Mouse (Mus musculus): ENCODE data around the gene Nop53.

Nop53 gene

GRCm38 (mm10) chr7:15960691-15961090 lies 14.8 kb upstream of the Nop53 start:
- DNase-seq (ENCODE audit: low spot score), result no peak

DNA sequence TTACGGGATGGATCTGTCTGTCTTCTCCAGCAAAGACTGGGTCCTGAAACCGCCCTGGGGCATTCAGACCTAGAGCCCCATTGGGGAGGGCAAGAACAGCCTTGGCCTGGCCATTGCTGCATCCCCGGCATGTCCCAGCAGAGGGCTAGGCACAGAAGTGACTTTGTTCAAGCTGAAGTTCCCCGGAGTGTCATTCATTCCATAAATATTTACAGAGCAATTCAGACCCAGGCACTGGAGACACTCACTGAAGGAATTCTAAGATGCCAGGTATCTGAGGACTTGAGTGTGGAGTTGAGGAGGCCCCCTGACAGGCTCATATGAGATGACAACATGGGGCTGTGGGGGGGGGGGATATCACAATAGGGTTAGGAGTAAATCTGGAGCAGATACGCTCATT lies 10.3 kb upstream of the Nop53 start:
- no peak for DNase-seq (ENCODE audit: low spot score)

DNA sequence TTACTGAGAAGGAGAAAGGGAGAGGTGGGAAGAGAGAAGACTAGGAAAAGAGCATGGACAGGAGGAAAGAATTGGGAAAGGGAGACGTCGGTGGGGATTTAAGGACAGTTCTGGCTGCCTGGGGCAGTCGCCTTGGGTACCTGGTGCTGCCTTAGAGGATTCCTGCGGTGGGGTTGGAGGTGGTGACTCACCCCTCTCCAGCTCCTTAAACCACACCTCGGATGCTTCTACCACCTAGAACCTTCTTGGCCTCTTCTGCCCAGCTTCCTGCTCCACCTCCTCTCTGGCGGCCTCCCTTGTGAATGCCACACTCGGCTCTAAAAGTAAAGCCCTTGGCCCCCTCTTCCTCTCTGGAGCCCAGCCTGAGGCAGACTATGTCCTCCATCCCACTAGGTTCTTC lies 9.6 kb upstream of the Nop53 start:
- DNase-seq (ENCODE audit: low spot score), result no peak

- no peak for DNase-seq (ENCODE audit: low spot score)
Measured at GRCm38 (mm10) chr7:15954978-15955443, 9.1 kb upstream of the Nop53 start.

GRCm38 (mm10) chr7:15954436-15954835 lies 8.6 kb upstream of the Nop53 start:
- no peak for DNase-seq (ENCODE audit: low spot score)

DNA sequence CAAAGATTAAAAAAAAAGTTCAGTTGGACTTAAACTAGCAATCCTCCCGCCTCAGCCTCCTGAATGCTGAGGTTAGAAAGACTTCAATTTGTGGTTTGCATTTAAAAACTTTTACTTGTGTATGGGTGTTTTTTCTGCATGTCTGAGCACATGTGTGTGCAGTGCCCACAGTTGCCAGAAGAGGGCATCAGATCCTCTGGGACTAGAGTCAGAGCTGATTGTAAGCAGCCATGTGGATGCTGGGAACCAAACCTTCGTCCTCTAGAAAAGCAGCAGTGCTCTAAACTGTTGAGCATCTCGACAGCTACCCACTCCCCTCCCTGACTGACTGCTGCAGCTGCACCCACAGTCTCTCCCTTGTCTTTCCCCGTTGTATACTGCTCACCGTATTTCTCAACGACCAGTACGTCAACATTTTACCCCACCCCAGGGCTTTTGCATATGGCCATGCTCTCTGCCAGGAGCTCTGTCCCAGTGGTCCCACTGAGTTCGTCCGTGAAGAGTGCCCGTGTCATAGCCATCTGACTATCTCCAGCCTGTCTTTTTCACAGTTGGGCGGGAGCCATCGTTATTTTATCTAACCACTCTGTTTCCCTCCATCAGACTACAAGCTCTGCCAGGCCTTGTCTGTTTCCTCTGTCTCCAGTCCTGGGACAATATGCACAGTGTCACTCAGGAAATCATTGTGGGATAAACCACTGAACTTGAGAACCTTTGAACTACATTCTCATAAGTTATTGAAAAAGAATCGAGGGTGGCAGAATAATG lies 7.6 kb upstream of the Nop53 start:
- DNase-seq (ENCODE audit: low spot score), result no peak

GRCm38 (mm10) chr7:15952416-15952815 lies 6.5 kb upstream of the Nop53 start:
- no peak for DNase-seq (ENCODE audit: low spot score)

DNA sequence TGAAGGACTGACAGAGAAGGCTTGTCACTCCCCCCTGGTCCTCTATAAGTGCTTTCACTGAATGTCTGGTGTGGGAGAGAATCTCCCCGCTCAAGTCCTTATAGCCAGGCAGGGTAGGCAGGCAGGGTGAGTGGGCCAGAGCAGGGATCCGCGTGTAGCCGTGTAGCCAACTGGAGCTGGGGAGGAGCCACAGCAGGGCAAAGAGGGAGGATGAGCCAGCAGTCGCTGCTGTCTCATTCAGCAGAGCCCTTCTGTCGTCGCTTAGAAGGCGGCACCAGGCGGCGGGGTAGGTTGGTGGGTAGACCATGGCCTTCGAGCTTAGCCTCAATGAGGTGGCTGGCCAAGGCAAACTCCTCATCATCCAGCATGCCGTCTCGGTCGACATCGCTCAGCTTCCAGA lies 4.1 kb upstream of the Nop53 start:
- DNase-seq (ENCODE audit: low spot score), result no peak

DNA sequence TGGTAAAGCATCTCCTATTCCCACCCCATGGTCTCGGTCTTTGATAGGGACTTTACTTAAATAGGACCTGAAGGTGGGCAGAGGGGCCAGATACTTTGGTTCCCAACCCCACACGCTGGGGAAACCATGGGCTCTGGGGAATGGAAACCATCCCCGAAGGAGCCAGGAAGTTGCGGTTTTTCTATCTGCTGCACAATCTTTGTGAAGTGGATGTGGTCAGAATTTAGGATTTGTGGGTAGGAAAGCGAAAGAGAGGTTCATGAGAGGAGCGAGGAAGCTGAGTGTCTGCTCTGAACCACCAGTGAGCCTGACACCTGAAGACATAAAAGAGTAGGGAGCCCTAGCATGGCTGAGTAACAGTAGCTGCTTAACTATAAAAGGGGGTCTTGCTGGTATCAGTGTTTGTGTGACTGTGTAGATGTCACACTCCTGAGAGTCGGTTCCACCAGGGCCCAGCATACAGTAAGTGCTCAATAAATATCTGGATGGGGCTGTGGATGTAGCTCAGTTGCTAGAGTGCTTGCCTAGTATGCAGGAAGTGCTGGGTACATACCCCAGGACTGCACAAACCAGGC lies 3.4 kb upstream of the Nop53 start:
- no peak for DNase-seq (ENCODE audit: low spot score)

DNA sequence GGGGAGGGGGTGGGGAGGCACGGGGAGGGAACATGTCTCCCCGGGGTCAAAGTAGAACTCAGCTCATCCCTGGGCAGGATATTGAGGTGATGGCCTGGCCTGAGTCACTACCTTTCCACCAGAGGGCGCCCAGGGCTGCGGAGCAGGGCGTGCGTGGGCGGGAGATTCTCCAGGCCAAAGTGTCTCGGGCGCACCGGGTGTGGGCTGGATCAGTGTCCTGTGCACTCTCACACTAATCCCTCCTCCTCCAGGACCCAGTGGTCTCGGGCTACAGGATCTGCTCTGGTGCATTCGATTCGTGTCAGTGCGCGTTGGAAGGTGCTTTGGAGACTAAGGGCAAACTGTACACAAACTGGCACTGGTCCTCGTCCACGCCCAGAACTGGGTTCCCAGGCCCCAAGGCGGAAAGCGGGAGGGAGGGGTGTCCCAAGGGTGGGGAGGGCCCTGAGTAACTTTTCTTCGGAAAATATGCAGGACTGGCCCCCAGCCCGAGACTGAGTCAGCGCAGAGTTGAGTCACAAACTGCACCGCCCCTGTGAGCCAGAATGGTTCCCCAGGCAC lies 2.6 kb upstream of the Nop53 start:
- DNase-seq (ENCODE audit: low spot score), result peak; percentile 78

GRCm38 (mm10) chr7:15947653-15948260 lies 1.9 kb upstream of the Nop53 start:
- DNase-seq (ENCODE audit: low spot score), result no peak

- DNase-seq (ENCODE audit: low spot score), result no peak
Measured at GRCm38 (mm10) chr7:15945211-15945610, 663 bp downstream of the Nop53 start.

- DNase-seq (ENCODE audit: low spot score), result no peak
Measured at GRCm38 (mm10) chr7:15944311-15944710, 1.6 kb downstream of the Nop53 start.

- DNase-seq (ENCODE audit: low spot score), result no peak
Measured at GRCm38 (mm10) chr7:15938621-15939020, 7.3 kb downstream of the Nop53 start.

- no peak for DNase-seq (ENCODE audit: low spot score)
Measured at GRCm38 (mm10) chr7:15937491-15937890, 8.4 kb downstream of the Nop53 start.

- DNase-seq (ENCODE audit: low spot score), result no peak
Measured at GRCm38 (mm10) chr7:15933437-15934359, 12.2 kb downstream of the Nop53 start.

DNA sequence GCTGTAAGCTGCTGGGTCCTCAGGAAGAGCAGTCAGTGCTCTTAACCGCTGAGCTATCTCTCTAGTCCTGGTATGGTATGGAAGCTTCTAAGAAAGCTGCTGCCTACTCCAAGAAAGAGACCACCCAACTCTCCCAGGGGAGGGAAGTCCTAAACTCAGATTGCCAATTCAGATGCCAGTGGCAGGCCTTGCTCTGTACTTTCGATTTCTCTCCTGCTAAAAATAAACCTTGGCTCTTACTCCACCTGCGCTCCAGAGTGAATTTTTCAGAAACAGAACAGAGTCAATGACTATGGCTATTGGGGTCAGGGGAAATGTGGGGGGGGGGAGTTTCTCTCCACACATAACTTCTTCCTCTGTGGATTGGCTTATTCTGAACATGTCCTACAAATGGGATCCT lies 14.2 kb downstream of the Nop53 start:
- no peak for DNase-seq (ENCODE audit: low spot score)

- no peak for DNase-seq (ENCODE audit: low spot score)
Measured at GRCm38 (mm10) chr7:15930543-15930942, 15.3 kb downstream of the Nop53 start.

- no peak for DNase-seq (ENCODE audit: low spot score)
Measured at GRCm38 (mm10) chr7:15929910-15930309, 16.0 kb downstream of the Nop53 start.

DNA sequence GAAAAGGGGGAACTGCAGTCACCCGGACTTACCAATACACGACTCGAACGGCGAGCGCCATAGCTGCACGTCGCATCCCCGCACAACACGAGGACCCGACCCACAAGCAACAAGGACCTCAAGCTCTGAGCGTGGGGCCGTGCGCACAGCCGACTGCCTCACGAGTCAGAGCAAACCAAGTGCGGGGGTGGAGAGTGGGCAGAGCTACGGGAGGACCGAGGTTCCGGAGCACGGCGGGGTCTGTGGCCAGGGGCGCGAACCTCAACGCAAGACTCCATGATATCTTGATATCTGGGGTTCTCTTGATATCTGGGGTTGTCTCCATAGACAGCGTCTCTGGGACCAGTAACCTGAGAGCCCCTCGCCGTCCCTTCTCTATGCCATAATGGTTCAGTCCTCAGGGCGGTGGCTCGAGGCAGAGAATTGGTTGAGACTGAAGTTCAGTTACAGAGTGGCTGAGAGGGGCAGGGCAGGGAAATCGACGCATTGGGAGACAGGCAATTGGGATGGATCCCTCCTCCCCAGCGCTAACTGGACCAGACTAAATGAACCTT lies 23.6 kb downstream of the Nop53 start, which contains the start of gene Selenow:
Selenow (minus strand) TSS at position 183 of the 554 bp plus-strand sequence.
- peak; percentile 85 for DNase-seq (ENCODE audit: low spot score)

DNA sequence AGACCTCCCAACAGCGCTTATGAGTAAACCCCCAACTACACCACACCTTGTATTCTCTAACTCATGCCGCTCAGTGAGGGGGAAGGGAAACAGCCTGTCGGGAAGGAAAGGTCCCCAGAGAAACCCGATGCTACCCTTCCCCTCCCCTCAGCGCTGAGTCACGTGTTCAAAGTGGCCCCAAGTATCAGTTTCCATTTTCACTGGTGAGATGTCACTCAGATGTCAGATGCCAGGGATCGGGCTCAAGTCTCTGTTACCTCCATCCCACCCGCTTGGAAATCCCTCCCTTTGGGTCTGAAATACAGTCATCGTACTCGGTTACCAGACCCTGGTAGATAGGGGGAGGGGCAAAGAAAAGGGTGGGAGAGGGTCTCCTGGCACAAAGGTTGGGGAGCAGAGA lies 24.1 kb downstream of the Nop53 start:
- no peak for DNase-seq (ENCODE audit: low spot score)

Measured in testis, postnatal 14 days (tissue).